Mouse (Mus musculus) telencephalon, adult 2 months (tissue): ENCODE results near the gene Fer.

ENCODE experiments used
- DNase-seq: peaks from one replicate; pipeline ENCODE4 v3.0.0-alpha.2; 2011; ENCODE audit warnings: low read depth, low spot score

The Fer gene

DNA sequence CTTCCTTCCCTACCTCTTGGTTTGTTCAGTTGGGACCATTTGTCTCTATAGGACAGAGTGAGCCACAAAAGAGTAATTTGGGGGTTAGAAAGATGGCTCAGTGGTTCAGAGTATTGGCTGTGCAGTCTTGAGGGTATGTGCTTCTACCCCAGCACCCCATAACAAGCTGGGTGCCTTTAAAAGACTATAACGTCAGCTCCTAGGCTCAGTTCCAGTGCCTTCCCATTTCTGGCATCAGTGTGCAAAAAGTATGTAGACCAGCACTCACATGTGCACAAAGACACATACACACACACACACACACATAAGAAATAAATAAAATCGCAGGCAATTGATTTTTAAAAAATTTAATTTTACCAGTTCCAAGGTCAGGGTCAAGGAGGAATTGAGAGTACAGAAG lies 222.6 kb downstream of the Fer start:
- DNase-seq: no peak

DNA sequence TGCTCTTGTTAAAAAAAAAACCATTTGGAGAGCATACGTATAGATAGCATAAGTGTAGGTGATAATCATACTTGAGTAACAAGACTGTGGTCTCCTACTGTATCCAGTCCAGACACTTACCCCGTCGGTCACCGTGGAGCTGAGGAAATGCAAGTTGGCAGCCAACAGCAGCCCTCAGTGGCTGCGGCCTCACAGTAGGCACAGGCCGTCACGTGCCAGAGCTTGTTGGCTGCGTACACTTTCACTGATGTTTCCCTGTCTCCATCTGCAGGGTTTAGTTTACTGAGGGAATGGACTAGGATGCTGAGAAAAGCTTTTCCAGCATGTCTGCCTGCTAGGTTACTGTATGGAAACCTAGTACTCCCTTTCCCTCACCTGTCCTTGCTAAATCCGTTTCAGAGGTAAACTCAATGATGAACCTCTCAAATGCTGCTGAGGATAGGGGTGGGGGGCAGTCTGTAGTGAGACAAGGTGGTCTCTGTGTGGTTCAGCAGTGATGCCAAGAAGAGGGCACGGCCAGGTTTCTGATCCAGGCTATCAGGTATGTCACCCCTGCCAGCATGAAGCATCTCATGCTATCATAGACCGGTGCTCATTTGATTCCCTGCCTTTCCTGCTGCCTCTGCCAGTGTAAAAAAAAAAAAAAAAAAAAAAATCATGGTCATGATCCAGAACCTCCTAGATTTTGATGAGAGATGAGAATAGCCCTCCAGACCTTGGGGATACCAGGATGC lies 224.2 kb downstream of the Fer start:
- DNase-seq: no peak

DNA sequence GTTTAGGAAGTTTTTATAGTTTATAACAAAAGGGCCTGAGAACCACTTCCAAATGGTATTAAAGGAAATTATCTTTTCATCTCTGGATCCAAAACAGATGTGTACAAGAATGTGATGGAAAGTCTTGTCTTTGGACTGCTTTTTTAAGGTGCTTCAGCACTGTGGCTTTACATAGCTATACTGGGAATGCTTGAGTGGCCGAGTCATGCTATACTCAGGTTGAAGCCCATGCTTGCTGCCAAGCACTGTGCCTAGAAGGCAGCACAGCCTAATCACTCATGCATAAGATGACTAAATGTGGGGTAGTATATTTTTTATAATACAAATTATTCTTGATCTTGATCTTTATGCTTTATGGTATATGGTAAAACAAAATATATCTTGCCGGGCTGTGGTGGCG lies 225.0 kb downstream of the Fer start:
- DNase-seq: no peak

DNA sequence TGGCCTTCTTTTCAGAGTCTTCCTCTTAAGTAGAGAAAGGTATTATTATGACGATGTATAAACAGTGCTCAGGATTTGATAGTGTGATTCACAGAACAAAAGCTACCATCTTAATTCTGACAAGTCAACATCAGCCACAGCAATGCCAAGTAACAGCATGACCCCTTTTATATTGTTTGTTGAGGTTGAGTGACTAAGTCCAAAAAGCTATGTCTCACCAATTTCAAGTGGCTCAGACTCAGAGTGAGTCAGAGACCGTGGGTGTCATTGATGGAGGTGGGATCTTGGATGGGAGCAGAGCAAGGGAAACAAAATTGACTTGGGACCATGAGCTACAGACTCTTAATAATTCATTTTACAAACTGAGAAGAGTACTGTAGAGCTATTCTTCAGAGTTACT lies 230.9 kb downstream of the Fer start:
- no peak for DNase-seq

DNA sequence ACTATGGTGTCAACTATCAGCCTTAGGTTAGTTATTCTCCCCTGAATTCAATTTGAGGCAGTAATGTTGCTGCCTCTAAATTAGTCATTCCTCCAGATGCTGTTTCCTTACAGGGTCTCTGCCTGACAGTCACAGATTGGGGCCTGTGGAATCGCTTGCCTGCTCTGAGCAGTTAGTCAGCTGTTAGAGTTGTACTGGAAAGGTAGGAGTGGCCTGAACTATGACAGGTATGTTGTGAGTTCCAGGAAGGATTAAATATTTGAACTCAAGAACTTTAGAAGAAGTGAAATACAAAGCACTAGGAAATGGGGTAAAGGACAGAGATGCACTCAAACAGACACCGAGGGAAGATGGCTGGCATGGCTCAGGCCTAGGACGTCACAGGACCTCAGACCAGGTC lies 233.9 kb downstream of the Fer start:
- no peak for DNase-seq

DNA sequence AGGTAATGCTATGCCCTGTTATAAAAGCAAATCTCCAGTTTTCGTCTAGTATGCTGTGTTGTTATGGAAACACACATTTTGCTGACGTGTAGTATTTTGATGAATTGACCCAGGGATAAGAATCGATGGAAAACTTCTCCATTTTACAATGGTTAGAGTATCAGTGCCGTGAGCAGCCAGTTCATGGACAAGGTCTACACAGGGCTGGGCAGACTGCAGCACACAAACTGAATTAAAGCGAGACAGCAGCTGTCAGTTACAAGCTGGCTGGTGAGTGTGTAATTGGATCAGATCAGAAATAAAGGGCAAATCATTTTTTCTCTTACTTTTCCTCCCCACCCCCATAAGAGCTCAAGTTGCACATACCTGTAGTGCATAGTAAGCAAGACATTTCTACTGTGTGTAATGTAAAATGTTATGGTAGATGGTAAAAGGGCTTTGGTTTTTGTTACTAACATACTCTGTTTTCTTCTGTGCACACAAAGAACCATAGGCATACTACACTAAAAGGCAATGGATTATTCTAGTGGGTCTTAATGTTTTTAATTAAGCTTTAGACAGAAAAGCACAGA lies 235.0 kb downstream of the Fer start:
- DNase-seq: no peak

DNA sequence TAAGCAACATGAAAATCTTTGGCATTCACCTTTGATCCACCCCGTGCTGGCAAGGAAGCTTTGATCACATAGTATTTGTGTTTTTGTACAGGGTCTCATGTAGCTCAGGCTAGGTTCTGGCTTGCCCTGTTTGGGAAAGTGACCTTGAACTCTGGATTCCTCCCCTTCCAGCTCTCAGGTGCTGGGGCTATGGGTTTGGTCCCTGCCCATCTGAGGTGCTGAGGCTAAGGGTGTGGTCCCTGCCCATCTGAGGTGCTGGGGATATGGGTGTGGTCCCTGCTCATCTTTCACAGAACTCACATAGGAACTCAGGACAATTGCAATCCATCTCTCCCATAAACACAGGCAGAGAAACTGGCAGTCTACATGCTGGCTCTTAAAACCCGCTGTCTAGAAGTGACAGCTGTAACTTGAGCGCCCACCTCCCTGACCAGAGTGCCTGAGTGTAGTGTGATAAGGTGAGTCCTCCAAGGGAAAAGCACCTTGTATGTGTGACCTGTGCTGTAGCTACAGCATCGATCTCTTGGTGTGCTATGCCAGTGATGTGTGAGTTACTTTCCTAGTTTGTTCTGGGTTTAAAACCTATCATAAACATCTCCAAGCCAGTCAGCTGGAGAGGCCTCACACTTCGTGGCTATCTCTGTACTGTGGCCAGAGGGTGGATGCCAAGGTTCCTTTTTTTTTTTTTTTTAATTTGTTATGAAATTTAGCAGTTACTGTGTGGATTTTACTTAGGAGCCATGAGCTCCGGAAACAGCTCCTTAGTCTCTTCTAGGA lies 236.7 kb downstream of the Fer start:
- no peak for DNase-seq

DNA sequence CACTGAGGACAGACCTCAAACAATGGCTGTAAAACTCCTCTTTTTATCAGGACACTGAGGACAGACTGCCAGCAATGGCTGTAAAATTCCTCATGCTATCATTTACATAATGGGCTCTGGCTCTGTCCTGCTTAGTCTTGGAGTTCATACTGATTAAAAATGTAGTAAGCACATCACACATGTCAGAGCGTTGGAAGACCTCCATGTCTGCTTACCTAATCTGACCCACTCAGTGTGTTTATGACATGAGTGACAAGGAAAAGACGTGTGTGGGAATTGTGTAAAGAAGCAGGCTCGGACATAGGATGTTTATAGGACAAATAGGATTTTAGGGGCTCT lies 237.3 kb downstream of the Fer start:
- DNase-seq: no peak

DNA sequence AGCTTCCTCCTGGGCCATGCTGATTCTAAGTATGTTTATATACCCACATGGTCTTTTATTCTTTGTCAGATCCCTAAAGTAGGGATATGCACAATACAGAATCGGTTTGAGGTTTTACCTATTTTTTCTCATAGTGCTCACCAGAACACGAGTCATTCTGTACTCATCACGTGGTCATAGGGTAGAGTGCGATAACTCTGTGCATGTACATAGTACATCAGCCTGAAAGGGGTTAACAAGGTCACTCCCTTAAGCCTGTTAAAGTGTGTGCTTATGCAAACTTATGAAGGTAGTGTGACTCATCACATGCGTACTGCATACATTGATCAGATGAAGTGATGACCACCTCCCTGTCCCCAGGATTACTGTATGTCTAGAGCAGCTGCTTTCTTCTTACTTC lies 245.9 kb downstream of the Fer start:
- DNase-seq: no peak

DNA sequence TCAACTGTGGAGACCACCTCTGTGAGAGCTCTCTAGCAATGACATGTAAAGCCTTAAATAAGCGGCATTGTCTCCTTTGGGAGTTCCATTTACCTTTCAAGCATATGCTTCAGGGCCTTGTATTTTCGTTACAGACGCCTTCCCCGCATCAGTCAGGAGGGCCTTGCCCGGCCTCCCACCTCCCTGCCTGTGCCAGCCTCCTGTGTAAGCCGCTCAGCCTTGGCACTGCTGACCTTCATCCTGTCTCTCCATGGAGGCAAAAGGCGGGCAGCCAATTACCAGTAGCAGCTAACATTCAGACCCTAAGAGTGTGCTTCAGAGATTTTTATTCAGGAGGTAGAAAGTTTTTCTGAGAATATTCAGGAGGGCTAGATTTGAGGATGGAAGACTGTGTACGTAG lies 247.0 kb downstream of the Fer start:
- DNase-seq: no peak

DNA sequence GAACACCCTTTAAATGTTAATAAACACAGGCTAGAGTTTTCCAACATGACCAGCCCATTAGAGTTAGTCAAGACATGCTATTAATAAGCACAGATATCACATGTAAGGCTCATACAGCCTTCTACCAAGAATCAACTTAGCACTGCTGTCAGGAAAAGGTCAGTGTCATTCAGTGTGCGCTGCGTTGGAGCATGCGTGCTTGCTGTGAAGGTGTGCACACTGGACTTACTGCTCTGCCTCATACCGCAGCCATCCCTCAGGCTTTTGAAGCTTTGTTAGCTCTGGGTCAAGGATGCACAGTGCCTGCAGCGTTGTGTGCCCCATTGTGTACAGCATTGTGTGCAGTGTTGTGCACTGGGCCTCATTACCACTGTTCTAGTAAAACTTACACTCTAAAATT lies 250.8 kb downstream of the Fer start:
- no peak for DNase-seq

DNA sequence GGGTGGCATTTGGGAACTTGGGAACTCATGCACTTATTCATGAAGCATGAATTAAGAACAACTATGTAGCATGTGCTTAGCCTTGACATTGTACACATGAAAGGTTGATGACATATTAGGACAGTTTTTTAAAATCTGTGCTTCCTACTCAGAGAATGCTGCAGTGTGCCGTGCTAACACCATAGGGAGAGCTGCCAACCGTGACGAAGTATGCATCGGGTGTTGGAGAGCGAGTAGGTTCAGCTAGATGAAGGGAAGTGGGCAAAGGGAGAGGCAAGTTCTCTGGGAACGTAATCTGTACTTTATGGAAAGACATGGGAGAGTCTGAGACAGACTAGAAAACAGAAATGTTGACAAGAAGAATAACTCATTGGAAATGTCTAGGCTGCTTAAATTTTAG lies 253.9 kb downstream of the Fer start:
- no peak for DNase-seq

DNA sequence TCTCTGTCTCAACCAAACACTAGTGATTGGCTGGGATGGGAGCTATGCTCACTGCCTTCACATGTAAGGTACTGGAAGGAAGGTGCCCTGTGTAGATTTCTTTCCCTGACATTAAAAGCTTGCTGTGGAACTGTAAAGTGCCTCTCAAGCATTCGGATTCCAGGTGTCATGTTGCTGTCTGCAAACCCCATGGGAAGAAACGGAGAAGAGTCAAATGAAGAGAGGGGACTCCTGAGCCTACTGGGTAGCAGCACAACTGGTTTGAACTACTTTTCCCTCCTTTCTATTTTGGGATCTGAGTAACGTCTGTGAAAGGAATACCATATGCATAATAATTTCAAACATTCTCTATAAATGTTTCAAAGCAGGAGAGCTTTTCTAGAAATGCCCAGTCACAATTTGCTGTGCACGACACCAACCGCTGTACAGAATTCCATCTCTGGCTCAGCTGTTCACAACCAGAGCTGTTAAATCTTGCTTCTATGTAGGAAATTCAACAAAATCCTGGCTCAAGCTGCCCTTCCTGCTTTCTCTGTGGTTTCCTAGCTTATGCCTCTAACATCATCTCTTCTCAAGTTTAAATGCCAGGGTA lies 256.9 kb downstream of the Fer start:
- DNase-seq: peak; percentile 49

DNA sequence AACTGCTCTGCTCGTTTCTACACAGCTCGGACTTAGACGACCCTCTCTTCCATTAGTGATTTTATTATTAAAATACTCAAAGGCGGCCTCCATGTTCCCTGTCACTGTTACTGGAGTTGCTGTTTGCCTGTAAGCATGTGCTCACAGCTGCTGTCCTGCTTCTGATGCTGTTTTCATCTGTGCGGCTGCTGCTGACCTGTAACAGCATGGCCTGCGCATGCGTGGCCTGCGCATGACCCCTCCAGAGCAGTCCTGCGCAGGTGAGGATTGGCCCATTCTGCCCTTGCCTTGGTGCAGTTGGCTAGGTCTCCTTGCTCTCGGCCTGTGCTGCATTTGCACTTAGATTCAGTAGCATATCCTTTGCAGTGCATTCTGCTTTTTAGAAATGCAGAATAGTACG lies 259.7 kb downstream of the Fer start:
- DNase-seq: no peak

DNA sequence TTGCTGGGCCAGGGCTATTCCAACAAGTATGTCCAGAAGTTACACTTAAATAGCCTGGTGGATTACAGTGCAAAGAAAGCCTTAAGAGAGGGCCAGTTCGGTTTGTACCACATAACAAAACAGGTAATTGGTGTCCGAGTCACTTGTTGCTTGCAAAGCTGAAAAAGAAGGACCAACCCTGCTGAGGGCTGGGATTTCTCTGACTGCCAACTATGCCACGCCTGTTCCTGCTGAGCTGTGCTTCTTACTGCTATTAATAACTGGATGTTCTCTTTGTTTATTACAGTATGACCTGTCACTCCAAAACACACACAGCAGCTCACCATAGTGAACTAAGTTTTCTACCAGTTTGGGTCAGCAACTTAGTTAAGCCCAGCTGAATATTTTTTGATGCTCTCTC lies 260.9 kb downstream of the Fer start:
- DNase-seq: no peak

DNA sequence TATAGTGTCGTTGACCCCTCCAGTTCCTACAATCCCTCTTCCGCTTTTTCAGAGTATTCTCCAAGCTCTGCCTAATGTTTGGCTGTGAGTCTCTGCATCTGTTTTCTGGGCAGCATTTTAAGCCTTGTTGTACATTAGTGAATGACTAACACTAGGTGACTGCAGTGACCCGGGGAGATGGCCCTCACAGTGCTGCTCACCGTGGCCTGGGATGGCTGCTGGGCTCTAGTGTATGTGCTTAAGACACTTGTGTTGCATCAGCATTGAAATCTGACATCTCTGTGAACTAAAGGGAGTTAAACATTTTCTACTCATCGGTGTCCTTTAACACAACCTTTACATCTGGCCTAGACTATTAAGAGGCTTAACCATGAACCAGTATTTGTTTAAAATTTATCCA lies 264.0 kb downstream of the Fer start:
- DNase-seq: no peak

DNA sequence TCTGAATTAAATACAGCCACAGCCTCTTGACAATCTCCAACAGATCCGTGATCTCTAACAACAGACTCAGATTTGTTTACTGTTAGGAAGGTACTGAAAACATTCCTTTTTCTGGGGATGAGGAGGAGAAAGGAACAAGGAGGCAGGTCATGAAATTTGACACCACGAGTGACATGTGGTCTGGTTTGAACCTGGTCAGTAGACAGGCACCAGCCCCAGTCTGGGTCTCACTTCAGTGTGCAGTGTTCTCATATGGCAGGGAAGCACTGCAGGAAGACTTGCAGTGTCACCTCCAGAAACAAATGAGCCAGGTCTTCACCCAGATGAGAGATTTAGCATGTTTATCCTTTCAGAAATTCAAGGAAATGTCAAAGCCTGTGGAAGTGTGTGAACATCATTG lies 266.9 kb downstream of the Fer start:
- DNase-seq: no peak

DNA sequence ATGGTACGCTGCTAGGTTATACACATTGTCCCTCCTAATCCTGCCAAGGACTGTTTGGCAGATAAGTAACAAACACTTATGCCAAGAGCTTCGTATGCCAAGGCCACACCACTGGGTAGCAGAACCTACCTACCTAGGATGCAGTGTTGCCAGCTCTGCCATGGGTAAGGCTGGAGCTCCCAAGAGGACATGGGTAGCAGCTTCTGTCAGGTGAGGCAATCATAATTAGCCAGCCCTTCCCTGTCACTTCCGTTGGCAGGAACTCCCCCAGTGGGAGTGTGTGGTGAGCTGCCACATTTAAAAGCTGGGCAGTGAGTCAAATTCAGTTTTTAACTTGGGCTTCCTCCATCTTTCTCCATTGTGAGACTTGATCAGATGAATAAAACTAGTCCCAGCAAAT lies 267.5 kb downstream of the Fer start:
- DNase-seq: peak; percentile 76

DNA sequence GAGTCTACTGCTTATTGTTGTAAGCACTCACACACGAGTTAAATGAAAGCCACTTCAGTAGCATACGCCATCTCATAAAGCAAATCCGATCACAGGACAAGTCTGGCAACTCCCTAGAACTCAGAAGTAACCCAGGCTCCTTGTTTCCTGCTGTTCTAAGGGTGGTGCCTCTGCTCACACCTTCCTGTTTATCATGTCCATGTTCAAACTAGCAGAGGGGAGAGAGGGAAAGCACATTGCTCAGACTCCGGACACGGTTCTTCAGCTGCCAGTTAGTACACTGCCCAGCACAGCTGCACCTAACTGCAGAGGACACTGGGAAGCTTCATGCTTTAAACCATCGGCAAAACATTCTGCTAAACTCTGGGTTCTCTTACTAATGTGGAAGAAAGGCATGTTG lies 269.3 kb downstream of the Fer start:
- no peak for DNase-seq

DNA sequence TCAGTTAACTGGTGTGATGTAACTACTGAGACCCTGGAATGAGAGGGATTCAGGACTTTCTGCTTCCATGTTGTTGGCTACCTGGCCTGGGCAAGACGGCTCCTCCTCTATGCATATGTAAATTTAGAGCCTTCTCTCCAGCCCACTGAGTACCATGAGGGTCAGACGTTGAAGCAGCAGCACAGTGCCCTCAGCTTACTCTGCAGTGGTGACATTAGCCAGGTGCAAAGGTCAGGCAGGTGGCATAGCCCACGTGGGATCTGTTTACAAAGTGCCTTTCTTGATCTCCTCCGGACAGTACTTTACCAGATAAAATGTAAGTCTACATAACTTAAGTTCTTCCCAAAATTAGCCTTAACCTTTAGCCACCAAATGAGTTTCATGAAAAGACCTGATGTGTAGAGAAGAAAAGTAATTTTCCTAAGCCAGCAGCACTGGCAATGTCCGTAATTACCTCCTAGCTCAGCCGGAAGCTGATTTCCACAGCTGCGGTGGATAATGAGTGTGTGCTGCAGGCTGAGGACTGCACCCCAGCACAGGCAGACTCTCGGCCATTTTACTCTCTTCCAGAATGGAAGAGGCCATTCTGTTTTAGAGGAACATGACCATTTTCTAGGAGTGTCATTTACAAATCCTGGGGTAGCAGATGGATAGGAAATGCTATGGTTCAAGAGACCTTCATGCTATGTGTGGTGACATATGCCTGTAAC lies 273.2 kb downstream of the Fer start:
- DNase-seq: no peak

DNA sequence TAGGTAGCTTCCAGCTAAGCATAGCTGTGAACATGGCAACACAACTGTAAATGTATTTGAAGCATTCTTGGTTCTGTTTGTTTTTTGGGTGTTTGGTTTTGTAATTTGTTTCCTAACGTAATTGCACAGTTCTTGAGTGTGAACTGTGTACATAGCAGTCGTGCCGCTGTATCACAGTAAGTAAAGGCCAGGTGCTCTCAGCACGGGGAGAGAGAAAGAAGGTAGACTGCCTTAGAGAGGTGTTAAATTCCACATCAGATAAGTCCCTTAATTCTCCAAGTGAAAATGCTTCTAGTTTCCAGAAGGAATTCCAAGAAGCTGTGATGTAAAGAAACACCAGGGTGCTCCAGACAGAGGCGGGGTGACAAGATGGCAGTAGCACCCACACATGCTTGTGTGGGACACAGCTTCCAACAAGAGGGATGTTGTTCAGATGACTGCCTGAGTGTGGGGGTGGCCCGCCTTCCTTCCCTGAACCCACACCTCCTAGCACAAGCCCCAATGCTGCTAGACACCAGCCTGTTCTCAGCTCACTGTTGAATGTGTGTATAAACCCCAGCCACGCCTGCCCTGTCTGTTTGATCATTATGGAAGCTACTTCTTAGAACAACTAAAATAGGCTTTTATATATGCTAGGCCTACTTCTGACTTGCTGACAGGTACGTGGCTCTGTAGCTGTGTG lies 275.3 kb downstream of the Fer start:
- peak; percentile 56 for DNase-seq
